Mouse (Mus musculus) cerebellum, adult 2 months (tissue): ENCODE measurements around the gene H2afy2.

Source experiments
- CTCF ChIP-seq: fragments of 200-500 bp; IDR thresholded peaks from 2 replicates; pipeline ENCODE4 v1.5.1; 2011; ENCODE audit warnings: low read depth, mild to moderate bottlenecking, control low read depth, low read length, moderate library complexity, borderline replicate concordance; ENCODE audit not compliant: insufficient read depth
- POLR2A ChIP-seq: fragments of 200-500 bp; IDR thresholded peaks from 2 replicates; pipeline ENCODE4 v1.6.1; 2011; ENCODE audit warnings: low read length, control low read depth, borderline replicate concordance; ENCODE audit not compliant: insufficient read depth

GRCm38 (mm10) chr10:61825536-61825935 is 41.6 kb upstream of the H2afy2 start:
- TF ChIP-seq CTCF (no peak), POLR2A (no peak)
